Mouse (Mus musculus) bone marrow, adult 2 months (tissue): ENCODE data around the gene Lrba.

Experiments
- CTCF ChIP-seq: fragments of 200-500 bp; IDR thresholded peaks from 2 replicates; pipeline ENCODE4 v1.5.1; 2011; ENCODE audit warnings: low read length, control low read depth; ENCODE audit not compliant: control insufficient read depth, insufficient read depth
- POLR2A ChIP-seq: fragments of 200-500 bp; IDR thresholded peaks from 2 replicates; pipeline ENCODE4 v1.6.1; 2011; ENCODE audit warnings: low read depth, mild to moderate bottlenecking, control low read depth, low read length, borderline replicate concordance; ENCODE audit not compliant: control insufficient read depth

DNA sequence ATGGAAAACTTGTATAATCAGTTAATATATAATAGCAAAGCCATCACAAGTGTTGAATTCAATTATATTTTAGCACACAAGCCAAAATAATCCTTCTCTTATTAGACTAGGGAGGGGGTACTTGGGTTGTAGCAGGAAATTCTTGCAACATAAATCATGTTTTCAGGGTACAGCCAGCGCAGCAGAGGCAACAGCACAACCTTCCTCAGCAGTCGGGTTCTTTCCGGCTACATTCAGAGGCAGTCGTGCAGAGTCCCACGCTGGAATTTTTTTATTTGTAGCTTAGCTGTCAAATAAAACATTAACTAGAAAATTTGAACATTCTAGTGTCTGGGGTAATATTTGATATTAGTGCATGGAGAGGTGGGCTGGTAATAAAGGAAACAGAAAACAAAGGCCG, 529.7 kb downstream of the Lrba start:
- TF ChIP-seq POLR2A, result no peak
- no peak for TF ChIP-seq CTCF
